Mouse (Mus musculus): ENCODE measurements around the gene Tceanc2.
"Not testable (repeated sequence)": the region's sequence is repeated elsewhere in the genome, so short reads cannot be mapped to it uniquely, and the experiment has no call there.

Tceanc2 gene

GRCm38 (mm10) chr4:107126891-107127524 lies 51.9 kb downstream of the Tceanc2 start:
- no peak for DNase-seq (ENCODE audit: low read depth, low spot score)

GRCm38 (mm10) chr4:107126389-107126788 lies 52.5 kb downstream of the Tceanc2 start:
- no peak for DNase-seq (ENCODE audit: low read depth, low spot score)

- DNase-seq (ENCODE audit: low read depth, low spot score): no peak
These were observed 53.8 kb downstream of the Tceanc2 start for GRCm38 (mm10) chr4:107125101-107125500.

GRCm38 (mm10) chr4:107124376-107124775 lies 54.5 kb downstream of the Tceanc2 start:
- peak; percentile 58 for DNase-seq (ENCODE audit: low read depth, low spot score)

GRCm38 (mm10) chr4:107121165-107121943 lies 57.6 kb downstream of the Tceanc2 start:
- no peak for DNase-seq (ENCODE audit: low read depth, low spot score)

GRCm38 (mm10) chr4:107120676-107121075 lies 58.2 kb downstream of the Tceanc2 start:
- DNase-seq (ENCODE audit: low read depth, low spot score): no peak

GRCm38 (mm10) chr4:107119056-107119455 lies 59.9 kb downstream of the Tceanc2 start:
- no peak for DNase-seq (ENCODE audit: low read depth, low spot score)

GRCm38 (mm10) chr4:107117741-107118385 lies 61.1 kb downstream of the Tceanc2 start:
- no peak for DNase-seq (ENCODE audit: low read depth, low spot score)

- no peak for DNase-seq (ENCODE audit: low read depth, low spot score)
These were observed 64.6 kb downstream of the Tceanc2 start for GRCm38 (mm10) chr4:107114278-107114677.

GRCm38 (mm10) chr4:107109181-107109580 lies 69.7 kb downstream of the Tceanc2 start:
- DNase-seq (ENCODE audit: low read depth, low spot score): not testable (repeated sequence)

GRCm38 (mm10) chr4:107108291-107108731 lies 70.6 kb downstream of the Tceanc2 start:
- peak; percentile 34 for DNase-seq (ENCODE audit: low read depth, low spot score)

GRCm38 (mm10) chr4:107106777-107107176 lies 72.1 kb downstream of the Tceanc2 start:
- no peak for DNase-seq (ENCODE audit: low read depth, low spot score)

GRCm38 (mm10) chr4:107102220-107102619 lies 76.7 kb downstream of the Tceanc2 start:
- DNase-seq (ENCODE audit: low read depth, low spot score): no peak

GRCm38 (mm10) chr4:107098791-107099525 lies 80.0 kb downstream of the Tceanc2 start:
- DNase-seq (ENCODE audit: low read depth, low spot score): no peak

- no peak for DNase-seq (ENCODE audit: low read depth, low spot score)
These were observed 80.5 kb downstream of the Tceanc2 start for GRCm38 (mm10) chr4:107098375-107098774.

GRCm38 (mm10) chr4:107097871-107098270 lies 81.0 kb downstream of the Tceanc2 start:
- no peak for DNase-seq (ENCODE audit: low read depth, low spot score)

GRCm38 (mm10) chr4:107096841-107097373 lies 82.0 kb downstream of the Tceanc2 start, which contains the start of gene Cdcp2:
TSS of gene Cdcp2 (plus strand) at chr4:107096891.
- no peak for DNase-seq (ENCODE audit: low read depth, low spot score)

- DNase-seq (ENCODE audit: low read depth, low spot score): no peak
These were observed 82.9 kb downstream of the Tceanc2 start for GRCm38 (mm10) chr4:107096043-107096442.

- no peak for DNase-seq (ENCODE audit: low read depth, low spot score)
These were observed 84.3 kb downstream of the Tceanc2 start for GRCm38 (mm10) chr4:107094484-107095187.

GRCm38 (mm10) chr4:107091696-107092095 lies 87.2 kb downstream of the Tceanc2 start:
- DNase-seq (ENCODE audit: low read depth, low spot score): no peak

- peak; percentile 79 for DNase-seq (ENCODE audit: low read depth, low spot score)
These were observed 94.1 kb downstream of the Tceanc2 start for GRCm38 (mm10) chr4:107084858-107085257.

All from telencephalon, adult 2 months (tissue).